Mouse (Mus musculus) embryonic fibroblast, embryonic 13.5 days (primary cell): ENCODE measurements around the gene Stub1.

Experiments used
- CTCF ChIP-seq: IDR thresholded peaks from 2 replicates; pipeline ENCODE4 v1.5.1; 2011; ENCODE audit warnings: mild to moderate bottlenecking, control low read depth, low read length, moderate library complexity, borderline replicate concordance; ENCODE audit not compliant: insufficient read depth
- POLR2A ChIP-seq: IDR thresholded peaks from 2 replicates; pipeline ENCODE4 v1.6.1; 2011; ENCODE audit warnings: low read depth, mild to moderate bottlenecking, control low read depth, low read length, moderate library complexity

GRCm38 (mm10) chr17:25828712-25829557 is 4.3 kb downstream of the Stub1 start, which contains the start of gene Jmjd8:
- TF ChIP-seq CTCF (peak; percentile 10; the same call in 1 of the 2 replicates), POLR2A (peak; percentile 86)
